Mouse (Mus musculus) intestine, embryonic 14.5 days (tissue): ENCODE measurements at regions not wholly inside any gene's neighbourhood (a gene's known extent, or its start where the extent isn't known, plus 50 kb on each side); places are given as distances from the start of the nearest gene placed in this dataset.

Source experiments
- ATAC-seq: fragments of 200-750 bp; cut with Nextera tagmentation; replicated peaks from 2 replicates; pipeline ENCODE4 v1.8.0; 2017; ENCODE audit warnings: low read depth, moderate number of reproducible peaks, moderate TSS enrichment, moderate library complexity; ENCODE audit not compliant: low FRiP score, low TSS enrichment
- DNase-seq: peaks from one replicate; pipeline ENCODE4 v3.0.0-alpha.2; 2018; ENCODE audit warnings: low spot score
- H3K27ac ChIP-seq: fragments of 300-500 bp; sonication (generic); 2 replicates; pipeline ENCODE4 v1.5.1; 2014; ENCODE audit warnings: low read depth, mild to moderate bottlenecking, control low read depth
- H3K27me3 ChIP-seq: fragments of 300-500 bp; sonication (generic); replicated peaks from 2 replicates; pipeline ENCODE4 v1.6.1; 2014; ENCODE audit warnings: low read length, control low read depth; ENCODE audit not compliant: control insufficient read depth, insufficient read depth
- H3K36me3 ChIP-seq: fragments of 300-500 bp; sonication (generic); 2 replicates; pipeline ENCODE4 v1.6.1; 2014; ENCODE audit warnings: low read length, control low read depth; ENCODE audit not compliant: control insufficient read depth, insufficient read depth
- H3K4me1 ChIP-seq: fragments of 300-500 bp; sonication (generic); replicated peaks from 2 replicates; pipeline ENCODE4 v1.6.1; 2014; ENCODE audit warnings: low read length, control low read depth, mixed read lengths; ENCODE audit not compliant: control insufficient read depth, insufficient read depth
- H3K4me2 ChIP-seq: fragments of 300-500 bp; sonication (generic); 2 replicates; pipeline ENCODE4 v1.6.1; 2014; ENCODE audit warnings: low read length
- H3K4me3 ChIP-seq: fragments of 300-500 bp; sonication (generic); 2 replicates; pipeline ENCODE4 v1.5.1; 2014; ENCODE audit warnings: low read depth, low read length, control low read depth, mixed read lengths
- H3K9ac ChIP-seq: fragments of 300-500 bp; sonication (generic); 2 replicates; pipeline ENCODE4 v1.6.1; 2014; ENCODE audit warnings: mild to moderate bottlenecking, low read length
- H3K9me3 ChIP-seq: fragments of 300-500 bp; sonication (generic); 2 replicates; pipeline ENCODE4 v1.6.1; 2016; ENCODE audit warnings: low read length, control low read depth; ENCODE audit not compliant: control insufficient read depth
- WGBS: fragments of 180-500 bp; shearing (Covaris S2); extraction: QIAGEN DNeasy Blood & Tissue Kit; methylation state at CpG from one replicate; pipeline ENCODE4 v1.1.7; 2014; 5-methylcytosine and 5-hydroxymethylcytosine counted together

- DNase-seq (no peak), ATAC-seq (no peak)
- Histone ChIP-seq H3K9ac (no peak overlapping the region), H3K27me3 (no peaks in the 10 kb centered on the region), H3K9me3 (no peaks in the 10 kb centered on the region), H3K36me3 (no peaks in the 10 kb centered on the region), H3K4me2 (no peak overlapping the region), H3K27ac (no peak overlapping the region), H3K4me1 (no peaks in the 10 kb centered on the region), H3K4me3 (no peak overlapping the region)
- 85% methylated on average over 5 of the region's 5 CpGs for whole genome bisulfite sequencing
Observed at GRCm38 (mm10) chr14:120741492-120742054, 169.5 kb upstream of the Ipo5 start.

DNA sequence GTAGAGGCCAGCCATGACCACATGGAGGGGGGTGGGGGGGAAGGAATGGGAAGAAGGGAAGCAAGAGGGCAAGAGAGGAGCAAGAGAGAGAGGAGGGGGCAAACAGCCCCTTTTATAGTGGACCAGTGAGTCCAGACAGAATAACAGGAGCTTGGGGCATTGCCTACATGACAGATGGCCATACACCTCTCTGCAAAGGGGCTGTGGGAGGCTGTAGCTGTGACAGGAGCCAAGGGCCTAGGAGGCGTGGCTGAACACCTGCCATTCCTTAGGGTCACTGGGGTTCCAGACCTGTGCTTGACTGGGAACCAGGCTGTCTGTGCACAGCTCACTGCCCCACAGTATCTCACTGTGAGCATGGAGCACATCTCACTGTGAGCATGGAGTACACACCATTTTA lies 157.0 kb upstream of the Ipo5 start:
- Histone ChIP-seq H3K4me2 (no peak overlapping the region), H3K27me3 (no peaks in the 10 kb centered on the region), H3K36me3 (no peaks in the 10 kb centered on the region), H3K4me1 (no peaks in the 10 kb centered on the region), H3K4me3 (no peak overlapping the region), H3K9ac (no peak overlapping the region), H3K27ac (no peak overlapping the region), H3K9me3 (no peaks in the 10 kb centered on the region)
- 85% methylated on average over 1 of the region's 1 CpGs for WGBS
- DNase-seq, result no peak
- no peak for ATAC-seq

- Histone ChIP-seq H3K4me1 (no peaks in the 10 kb centered on the region), H3K27ac (no peak overlapping the region), H3K4me3 (no peak overlapping the region), H3K27me3 (no peaks in the 10 kb centered on the region), H3K9ac (no peak overlapping the region), H3K36me3 (no peaks in the 10 kb centered on the region), H3K4me2 (no peak overlapping the region), H3K9me3 (no peaks in the 10 kb centered on the region)
- WGBS, result 67% methylated on average over 10 of the region's 10 CpGs
- ATAC-seq (no peak), DNase-seq (no peak)
Observed at GRCm38 (mm10) chr14:120755389-120755788, 155.6 kb upstream of the Ipo5 start.

- no peak overlapping the region for H3K4me2 ChIP-seq
- H3K9me3 ChIP-seq, result no peaks in the 10 kb centered on the region
- no peak overlapping the region for H3K4me3 ChIP-seq
- 80% methylated on average over 14 of the region's 14 CpGs for WGBS
- DNase-seq, result no peak
- no peak for ATAC-seq
- H3K27me3 ChIP-seq, result no peaks in the 10 kb centered on the region
- no peak overlapping the region for H3K27ac ChIP-seq
- no peaks in the 10 kb centered on the region for H3K36me3 ChIP-seq
- no peaks in the 10 kb centered on the region for H3K4me1 ChIP-seq
- no peak overlapping the region for H3K9ac ChIP-seq
Observed at GRCm38 (mm10) chr14:120758200-120758830, 152.7 kb upstream of the Ipo5 start.

GRCm38 (mm10) chr14:120762168-120762567 lies 148.9 kb upstream of the Ipo5 start:
- ATAC-seq (0 out of 2 replicates have a peak, but pooled peaks have one; percentile 40), DNase-seq (no peak)
- Histone ChIP-seq H3K4me1 (no peaks in the 10 kb centered on the region), H3K9ac (no peak overlapping the region), H3K4me3 (no peak overlapping the region), H3K27ac (no peak overlapping the region), H3K27me3 (no peaks in the 10 kb centered on the region), H3K9me3 (no peaks in the 10 kb centered on the region), H3K36me3 (no peaks in the 10 kb centered on the region), H3K4me2 (no peak overlapping the region)
- WGBS, result 65% methylated on average over 7 of the region's 7 CpGs

DNA sequence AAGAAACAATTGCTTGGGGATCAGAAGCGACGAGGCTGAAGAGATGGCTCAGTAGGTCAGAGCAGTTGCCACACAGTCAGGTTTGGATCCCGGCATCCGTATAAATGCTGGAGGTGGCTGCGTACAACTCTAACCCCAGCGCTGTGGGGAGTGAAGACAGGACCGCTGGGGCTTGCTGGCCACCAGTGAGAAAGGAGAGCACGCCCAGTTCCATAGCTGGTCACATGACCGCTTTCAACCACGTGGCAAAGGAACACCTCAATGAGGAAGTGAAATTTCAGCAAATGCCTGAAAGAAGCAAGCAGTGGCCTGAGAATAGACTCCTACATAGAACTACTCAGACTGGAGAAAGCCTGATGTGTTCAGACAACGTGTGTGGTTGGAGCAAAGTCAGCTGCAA lies 148.3 kb upstream of the Ipo5 start:
- ATAC-seq, result no peak
- Histone ChIP-seq H3K4me3 (no peak overlapping the region), H3K9me3 (no peaks in the 10 kb centered on the region), H3K9ac (no peak overlapping the region), H3K4me1 (no peaks in the 10 kb centered on the region), H3K27ac (no peak overlapping the region), H3K27me3 (no peaks in the 10 kb centered on the region), H3K36me3 (no peaks in the 10 kb centered on the region), H3K4me2 (no peak overlapping the region)
- DNase-seq, result no peak
- 78% methylated on average over 11 of the region's 11 CpGs for WGBS

DNA sequence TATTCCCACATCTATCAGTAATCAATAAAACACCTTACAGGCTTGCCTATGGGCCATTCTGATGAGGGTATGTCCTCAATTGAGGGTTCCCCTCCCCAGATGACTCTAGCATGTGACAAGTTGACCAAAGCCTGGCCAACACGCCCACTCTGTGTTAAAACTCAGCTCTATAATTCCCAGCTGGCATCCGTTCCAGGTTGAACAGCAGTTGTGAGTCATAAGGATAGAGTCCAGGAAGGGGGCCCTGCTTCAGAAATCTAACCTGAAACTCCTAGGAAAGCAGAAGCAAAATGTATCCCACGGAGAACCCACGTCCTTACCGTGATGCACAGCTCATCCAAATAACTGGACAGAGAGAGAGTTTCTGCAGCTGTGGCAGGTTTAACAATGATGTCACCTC lies 147.2 kb upstream of the Ipo5 start:
- H3K27me3 ChIP-seq, result no peaks in the 10 kb centered on the region
- ATAC-seq (no peak), DNase-seq (no peak)
- 83% methylated on average over 5 of the region's 5 CpGs for WGBS
- H3K4me2 ChIP-seq, result no peak overlapping the region
- no peak overlapping the region for H3K27ac ChIP-seq
- no peaks in the 10 kb centered on the region for H3K36me3 ChIP-seq
- no peaks in the 10 kb centered on the region for H3K9me3 ChIP-seq
- H3K4me1 ChIP-seq, result no peaks in the 10 kb centered on the region
- H3K9ac ChIP-seq, result no peak overlapping the region
- H3K4me3 ChIP-seq, result no peak overlapping the region

DNA sequence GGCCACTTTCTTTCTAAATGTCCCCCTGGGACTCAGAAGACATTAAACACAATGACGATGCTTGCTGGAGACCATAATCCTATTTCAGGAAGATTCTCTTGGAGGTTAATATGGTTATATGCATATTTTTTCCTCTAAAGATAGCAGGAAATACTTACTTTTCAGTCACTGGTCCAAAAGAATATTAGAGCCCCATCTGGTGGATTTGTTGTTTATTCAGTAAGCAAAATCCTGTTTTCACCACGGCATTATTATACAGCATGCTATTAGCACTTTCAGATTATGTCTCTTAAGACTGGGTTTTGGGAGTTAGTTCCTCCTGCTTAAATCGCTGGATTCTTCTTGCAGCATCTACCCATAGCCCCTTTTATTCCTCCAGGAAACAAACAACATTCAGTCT lies 146.6 kb upstream of the Ipo5 start:
- Histone ChIP-seq H3K9ac (no peak overlapping the region), H3K9me3 (peaks cover 4% of the 10 kb centered on the region; the same call in 1 of the 2 replicates), H3K27ac (no peak overlapping the region), H3K36me3 (no peaks in the 10 kb centered on the region), H3K4me1 (no peaks in the 10 kb centered on the region), H3K4me2 (no peak overlapping the region), H3K27me3 (no peaks in the 10 kb centered on the region), H3K4me3 (no peak overlapping the region)
- 68% methylated on average over 3 of the region's 3 CpGs for WGBS
- ATAC-seq (no peak), DNase-seq (no peak)

DNA sequence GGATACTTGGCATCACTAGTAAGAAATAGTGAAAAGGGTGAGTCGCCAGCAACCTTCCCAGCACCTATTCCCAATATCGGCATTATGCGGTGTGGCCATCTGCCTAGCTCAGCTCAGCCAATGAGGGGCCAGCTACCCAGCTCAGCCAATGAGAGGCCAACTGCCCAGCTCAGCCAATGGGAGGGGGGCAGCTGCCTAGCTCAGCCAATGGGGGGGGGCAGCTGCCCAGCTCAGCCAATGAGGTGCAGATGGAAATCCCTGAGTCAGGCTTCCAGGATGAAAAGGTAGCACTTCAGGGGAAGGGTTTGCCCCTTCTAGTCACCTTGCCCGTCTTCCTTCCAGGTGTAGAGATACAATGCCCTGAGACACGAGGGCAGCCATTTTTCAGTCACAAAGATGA lies 144.6 kb upstream of the Ipo5 start:
- WGBS, result 93% methylated on average over 5 of the region's 5 CpGs
- H3K36me3 ChIP-seq, result no peaks in the 10 kb centered on the region
- H3K27ac ChIP-seq, result no peak overlapping the region
- ATAC-seq, result no peak
- no peak overlapping the region for H3K4me3 ChIP-seq
- no peak for DNase-seq
- H3K9ac ChIP-seq, result no peak overlapping the region
- no peak overlapping the region for H3K4me2 ChIP-seq
- H3K27me3 ChIP-seq, result no peaks in the 10 kb centered on the region
- H3K4me1 ChIP-seq, result no peaks in the 10 kb centered on the region
- peaks cover 4% of the 10 kb centered on the region; the same call in 1 of the 2 replicates for H3K9me3 ChIP-seq
